Mouse (Mus musculus) effector memory CD4-positive, alpha-beta T cell, adult 5 months (primary cell): ENCODE measurements around the gene Pctp. TPM values are rescaled to one million over a fixed set of nuclear protein-coding genes. Genes with fewer than 3 reads are reported as not detected.

Experiments used
- polyA plus RNA-seq: library from polyadenylated mRNA; unstranded; fragments of 100-300 nt; shearing (Covaris generic); gene quantifications from one replicate; pipeline ENCODE4 v1.2.1, GENCODE M21; 2017

The Pctp gene
- polyA plus RNA-seq, result 3.7 TPM

DNA sequence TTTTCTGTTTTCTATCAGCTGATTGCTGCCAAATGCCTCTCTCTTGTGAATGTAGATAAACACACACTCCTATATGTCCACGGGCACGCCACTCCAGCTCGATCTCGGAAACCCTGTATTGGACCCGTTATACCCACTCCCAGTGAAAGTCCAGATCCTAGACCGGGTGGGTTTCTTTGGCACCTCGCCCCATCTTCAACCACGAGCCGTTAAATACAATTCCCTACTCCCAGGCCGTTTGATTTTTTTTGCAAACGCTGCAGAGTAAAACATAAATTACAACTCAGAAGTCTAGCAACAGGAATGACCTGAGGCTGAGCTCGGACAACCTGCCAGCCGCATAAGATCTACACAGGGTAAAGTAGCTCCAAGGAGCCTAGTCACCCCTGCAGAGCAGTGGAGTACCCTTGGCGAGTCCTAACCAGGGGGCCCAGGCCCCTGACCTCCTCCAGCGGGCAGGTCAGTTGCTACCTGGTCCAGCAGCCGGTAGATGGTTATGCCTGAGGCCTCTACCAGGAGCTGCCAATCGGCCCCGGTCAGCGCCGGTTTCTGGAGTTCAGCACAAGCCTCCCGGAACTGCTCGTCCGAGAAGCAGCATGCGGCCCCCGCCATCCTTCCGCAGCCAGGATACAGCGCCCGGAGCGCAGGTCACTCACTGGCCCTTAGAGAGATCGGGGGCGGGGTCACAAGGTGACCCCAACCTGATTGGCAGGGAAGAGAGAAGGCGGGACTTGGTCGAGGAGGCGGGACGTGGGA, at the start of gene Pctp:
Gene Pctp, minus strand, starts transcription at position 664 of the 756 bp plus-strand sequence.

DNA sequence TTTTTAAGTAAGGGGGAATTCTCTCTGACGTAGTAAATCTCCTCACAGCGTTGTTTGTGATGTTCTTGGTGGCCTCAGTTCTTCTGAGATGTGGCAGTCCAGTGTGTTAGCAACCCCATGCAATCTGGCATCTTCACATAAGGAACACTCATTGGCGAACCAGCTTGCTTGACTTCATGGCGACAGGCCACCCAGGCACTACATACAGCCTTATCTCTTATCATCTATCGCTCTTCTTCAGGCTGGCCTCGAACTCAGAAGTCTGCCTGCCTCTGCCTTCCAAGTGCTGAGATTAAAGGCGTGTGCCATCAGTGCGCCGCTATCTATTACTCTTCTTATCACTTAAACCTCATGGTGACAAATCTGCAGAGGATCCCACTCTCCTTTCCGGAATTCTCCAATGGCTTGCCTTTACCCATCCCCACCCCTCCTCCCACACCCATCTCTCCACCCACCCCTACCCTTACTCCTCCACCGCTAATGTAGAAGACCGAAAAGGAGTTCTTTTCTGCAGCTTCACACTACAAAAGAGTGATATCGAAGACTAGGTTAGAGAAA, 27.2 kb upstream of the Pctp start, which contains the start of gene Tmem100:
Gene Tmem100, plus strand, starts transcription at position 508 of the 558 bp plus-strand sequence.

Other genes with a start within 250 kb of the Pctp start
- not detected for gene Ankfn1, start 225.2 kb downstream of the Pctp start, polyA plus RNA-seq
- gene Tmem100, start 27.5 kb upstream of the Pctp start, polyA plus RNA-seq, result not detected
- 9.8 TPM for gene Gm45716, start 184.8 kb upstream of the Pctp start, polyA plus RNA-seq
- gene Mmd, start 246.6 kb upstream of the Pctp start, polyA plus RNA-seq, result 18.4 TPM